Mouse (Mus musculus) urinary bladder, adult 18-20 months (tissue): Measurements from ENCODE around the gene Gfod2.

Experiments used
- DNase-seq, 2 experiments: peaks; one replicate each; pipeline ENCODE4 v3.0.0; 2022; ENCODE audit warnings: low spot score in 2 of 2, mixed read lengths in 2 of 2

Gene Gfod2

GRCm38 (mm10) chr8:105758277-105759108, at the start of gene Gfod2:
Gfod2 (minus strand) TSS chr8:105758664.
- peak; percentile 98 to 99 for DNase-seq

- no peak for DNase-seq
Observed at GRCm38 (mm10) chr8:105807766-105808165, 49.3 kb upstream of the Gfod2 start.

GRCm38 (mm10) chr8:105805964-105806363, 47.5 kb upstream of the Gfod2 start:
- DNase-seq = no peak

- DNase-seq = no peak
Observed at GRCm38 (mm10) chr8:105805346-105805745, 46.9 kb upstream of the Gfod2 start.

GRCm38 (mm10) chr8:105804797-105805196, 46.3 kb upstream of the Gfod2 start:
- no peak for DNase-seq

GRCm38 (mm10) chr8:105801153-105801904, 42.9 kb upstream of the Gfod2 start:
- DNase-seq = no peak

- DNase-seq = peak; percentile 63 to 65
Observed at GRCm38 (mm10) chr8:105799091-105799812, 40.8 kb upstream of the Gfod2 start.

GRCm38 (mm10) chr8:105798408-105798807, 39.9 kb upstream of the Gfod2 start:
- DNase-seq = no peak

GRCm38 (mm10) chr8:105795785-105796184, 37.3 kb upstream of the Gfod2 start:
- no peak for DNase-seq

- DNase-seq = no peak
Observed at GRCm38 (mm10) chr8:105794009-105794598, 35.6 kb upstream of the Gfod2 start.

GRCm38 (mm10) chr8:105793331-105793730, 34.9 kb upstream of the Gfod2 start:
- no peak for DNase-seq

- no peak for DNase-seq
Observed at GRCm38 (mm10) chr8:105789626-105790025, 31.2 kb upstream of the Gfod2 start.

GRCm38 (mm10) chr8:105788927-105789326, 30.5 kb upstream of the Gfod2 start:
- no peak for DNase-seq

- peak in 1 of 2 experiments; percentile 25 for DNase-seq
Observed at GRCm38 (mm10) chr8:105788241-105788640, 29.8 kb upstream of the Gfod2 start.

- DNase-seq = no peak
Observed at GRCm38 (mm10) chr8:105780298-105780697, 21.8 kb upstream of the Gfod2 start.

- DNase-seq = no peak
Observed at GRCm38 (mm10) chr8:105777833-105778232, 19.4 kb upstream of the Gfod2 start.

- no peak for DNase-seq
Observed at GRCm38 (mm10) chr8:105774498-105774897, 16.0 kb upstream of the Gfod2 start.

GRCm38 (mm10) chr8:105773441-105773861, 15.0 kb upstream of the Gfod2 start:
- DNase-seq = no peak

GRCm38 (mm10) chr8:105771398-105772175, 13.1 kb upstream of the Gfod2 start:
- DNase-seq = no peak

- no peak for DNase-seq
Observed at GRCm38 (mm10) chr8:105770609-105771008, 12.1 kb upstream of the Gfod2 start.
